Mouse (Mus musculus): ENCODE measurements at regions not wholly inside any gene's neighbourhood (a gene's known extent, or its start where the extent isn't known, plus 50 kb on each side); places are given as distances from the start of the nearest gene placed in this dataset.
A peak's percentile ranks its signal among the peaks of the same experiment; 100 is the strongest.

- TF ChIP-seq CTCF (IDR thresholded peaks at IDR 0.05; ENCODE audit: extremely low read depth, insufficient read depth, insufficient read length, insufficient replicate concordance) (no peak), POLR2A (IDR thresholded peaks at IDR 0.05; ENCODE audit: low read depth, low read length) (no peak)
- H3K4me1 ChIP-seq (ENCODE audit: control insufficient read depth, insufficient read depth, insufficient read length) = no peaks in the 10 kb centered on the region
- H3K27me3 ChIP-seq (ENCODE audit: control insufficient read depth, insufficient read depth, low read length) = no peaks in the 10 kb centered on the region
- no peaks in the 10 kb centered on the region for H3K36me3 ChIP-seq (ENCODE audit: control insufficient read depth, insufficient read depth, low read length)
- WGBS = 91% methylated on average over 3 of the region's 3 CpGs
- no peak overlapping the region for H3K27ac ChIP-seq (ENCODE audit: insufficient read depth, low read length)
- H3K4me3 ChIP-seq (ENCODE audit: extremely low read depth, insufficient read depth, insufficient read length) = no peak overlapping the region
- DNase-seq (ENCODE audit: low read depth in 1 of 2, low spot score in 2 of 2) = no peak
Observed at GRCm38 (mm10) chr7:114345860-114346259, 69.2 kb upstream of the Pde3b start.

- H3K36me3 ChIP-seq (ENCODE audit: control insufficient read depth, insufficient read depth, low read length) = no peaks in the 10 kb centered on the region
- no peak overlapping the region for H3K27ac ChIP-seq (ENCODE audit: insufficient read depth, low read length)
- no peak for DNase-seq (ENCODE audit: low read depth in 1 of 2, low spot score in 2 of 2)
- TF ChIP-seq POLR2A (IDR thresholded peaks at IDR 0.05; ENCODE audit: low read depth, low read length) (no peak), CTCF (IDR thresholded peaks at IDR 0.05; ENCODE audit: extremely low read depth, insufficient read depth, insufficient read length, insufficient replicate concordance) (no peak)
- 34% methylated on average over 4 of the region's 4 CpGs for WGBS
- H3K4me1 ChIP-seq (ENCODE audit: control insufficient read depth, insufficient read depth, insufficient read length) = no peaks in the 10 kb centered on the region
- no peaks in the 10 kb centered on the region for H3K27me3 ChIP-seq (ENCODE audit: control insufficient read depth, insufficient read depth, low read length)
- no peak overlapping the region for H3K4me3 ChIP-seq (ENCODE audit: extremely low read depth, insufficient read depth, insufficient read length)
Observed at GRCm38 (mm10) chr7:114347006-114347405, 68.1 kb upstream of the Pde3b start.

- Histone ChIP-seq H3K36me3 (ENCODE audit: control insufficient read depth, insufficient read depth, low read length) (no peaks in the 10 kb centered on the region), H3K27me3 (ENCODE audit: control insufficient read depth, insufficient read depth, low read length) (no peaks in the 10 kb centered on the region), H3K4me3 (ENCODE audit: extremely low read depth, insufficient read depth, insufficient read length) (no peak overlapping the region), H3K27ac (ENCODE audit: insufficient read depth, low read length) (no peak overlapping the region), H3K4me1 (ENCODE audit: control insufficient read depth, insufficient read depth, insufficient read length) (no peaks in the 10 kb centered on the region)
- 21% methylated on average over 7 of the region's 7 CpGs for WGBS
- no peak for TF ChIP-seq POLR2A (IDR thresholded peaks at IDR 0.05; ENCODE audit: low read depth, low read length)
- TF ChIP-seq CTCF (IDR thresholded peaks at IDR 0.05; ENCODE audit: extremely low read depth, insufficient read depth, insufficient read length, insufficient replicate concordance) = no peak
- no peak for DNase-seq (ENCODE audit: low read depth in 1 of 2, low spot score in 2 of 2)
Observed at GRCm38 (mm10) chr7:114350968-114351367, 64.1 kb upstream of the Pde3b start.

GRCm38 (mm10) chr7:114356381-114356780, 58.7 kb upstream of the Pde3b start:
- peak in 1 of 2 experiments; percentile 56 for DNase-seq (ENCODE audit: low read depth in 1 of 2, low spot score in 2 of 2)
- Histone ChIP-seq H3K27me3 (ENCODE audit: control insufficient read depth, insufficient read depth, low read length) (no peaks in the 10 kb centered on the region), H3K4me3 (ENCODE audit: extremely low read depth, insufficient read depth, insufficient read length) (no peak overlapping the region), H3K36me3 (ENCODE audit: control insufficient read depth, insufficient read depth, low read length) (no peaks in the 10 kb centered on the region), H3K27ac (ENCODE audit: insufficient read depth, low read length) (peak overlapping the region; percentile 72), H3K4me1 (ENCODE audit: control insufficient read depth, insufficient read depth, insufficient read length) (peaks cover 4% of the 10 kb centered on the region; the same call in 1 of the 2 replicates)
- TF ChIP-seq POLR2A (IDR thresholded peaks at IDR 0.05; ENCODE audit: low read depth, low read length) (no peak), CTCF (IDR thresholded peaks at IDR 0.05; ENCODE audit: extremely low read depth, insufficient read depth, insufficient read length, insufficient replicate concordance) (no peak)
- WGBS = 6% methylated on average over 2 of the region's 2 CpGs

- no peaks in the 10 kb centered on the region for H3K36me3 ChIP-seq (ENCODE audit: control insufficient read depth, insufficient read depth, low read length)
- no peaks in the 10 kb centered on the region for H3K4me1 ChIP-seq (ENCODE audit: control insufficient read depth, insufficient read depth, insufficient read length)
- H3K27me3 ChIP-seq (ENCODE audit: control insufficient read depth, insufficient read depth, low read length) = no peaks in the 10 kb centered on the region
- DNase-seq (ENCODE audit: low read depth in 1 of 2, low spot score in 2 of 2) = no peak
- H3K4me3 ChIP-seq (ENCODE audit: extremely low read depth, insufficient read depth, insufficient read length) = no peak overlapping the region
- H3K27ac ChIP-seq (ENCODE audit: insufficient read depth, low read length) = no peak overlapping the region
- TF ChIP-seq CTCF (IDR thresholded peaks at IDR 0.05; ENCODE audit: extremely low read depth, insufficient read depth, insufficient read length, insufficient replicate concordance) (no peak), POLR2A (IDR thresholded peaks at IDR 0.05; ENCODE audit: low read depth, low read length) (no peak)
- 92% methylated on average over 1 of the region's 1 CpGs for WGBS
Observed at GRCm38 (mm10) chr7:114362166-114362565, 52.9 kb upstream of the Pde3b start.

GRCm38 (mm10) chr7:114364041-114364440, 51.0 kb upstream of the Pde3b start:
- TF ChIP-seq POLR2A (IDR thresholded peaks at IDR 0.05; ENCODE audit: low read depth, low read length) (no peak), CTCF (IDR thresholded peaks at IDR 0.05; ENCODE audit: extremely low read depth, insufficient read depth, insufficient read length, insufficient replicate concordance) (no peak)
- DNase-seq (ENCODE audit: low read depth in 1 of 2, low spot score in 2 of 2) = no peak
- H3K4me3 ChIP-seq (ENCODE audit: extremely low read depth, insufficient read depth, insufficient read length) = no peak overlapping the region
- H3K4me1 ChIP-seq (ENCODE audit: control insufficient read depth, insufficient read depth, insufficient read length) = no peaks in the 10 kb centered on the region
- H3K36me3 ChIP-seq (ENCODE audit: control insufficient read depth, insufficient read depth, low read length) = no peaks in the 10 kb centered on the region
- H3K27me3 ChIP-seq (ENCODE audit: control insufficient read depth, insufficient read depth, low read length) = no peaks in the 10 kb centered on the region
- no peak overlapping the region for H3K27ac ChIP-seq (ENCODE audit: insufficient read depth, low read length)
- WGBS = 81% methylated on average over 1 of the region's 1 CpGs

Measured in spleen, adult 2 months (tissue).